Mouse (Mus musculus) 3T3-L1 (cell line): ENCODE data around the gene Rhoa.

ENCODE experiments used
- DNase-seq: peaks from one replicate; pipeline ENCODE4 v3.0.0-alpha.2; 2015; ENCODE audit warnings: low read depth, low spot score

Rhoa gene

GRCm38 (mm10) chr9:108340258-108341138 lies 34.6 kb downstream of the Rhoa start:
- peak; percentile 43 for DNase-seq

GRCm38 (mm10) chr9:108341139-108341475 lies 35.2 kb downstream of the Rhoa start:
- peak; percentile 32 for DNase-seq

GRCm38 (mm10) chr9:108341801-108342200 lies 35.9 kb downstream of the Rhoa start:
- peak; percentile 81 for DNase-seq

GRCm38 (mm10) chr9:108342301-108342831 lies 36.4 kb downstream of the Rhoa start:
- DNase-seq = peak; percentile 70

- DNase-seq = no peak
Observed at GRCm38 (mm10) chr9:108343331-108343730, 37.4 kb downstream of the Rhoa start.

- no peak for DNase-seq
Observed at GRCm38 (mm10) chr9:108343835-108344234, 37.9 kb downstream of the Rhoa start.

GRCm38 (mm10) chr9:108344471-108344870 lies 38.5 kb downstream of the Rhoa start:
- DNase-seq = no peak

- DNase-seq = no peak
Observed at GRCm38 (mm10) chr9:108347024-108347423, 41.1 kb downstream of the Rhoa start.

- peak; percentile 86 for DNase-seq
Observed at GRCm38 (mm10) chr9:108347540-108348289, 41.8 kb downstream of the Rhoa start, which contains the start of gene Usp4. Gene Usp4 (plus strand): TSS chr9:108347853.

GRCm38 (mm10) chr9:108348290-108348680 lies 42.4 kb downstream of the Rhoa start:
- DNase-seq = no peak

GRCm38 (mm10) chr9:108349727-108350126 lies 43.8 kb downstream of the Rhoa start:
- DNase-seq = no peak

GRCm38 (mm10) chr9:108378234-108378633 lies 72.3 kb downstream of the Rhoa start:
- DNase-seq = no peak

- DNase-seq = no peak
Observed at GRCm38 (mm10) chr9:108378736-108379135, 72.8 kb downstream of the Rhoa start.

- DNase-seq = no peak
Observed at GRCm38 (mm10) chr9:108379294-108379693, 73.4 kb downstream of the Rhoa start.

- DNase-seq = no peak
Observed at GRCm38 (mm10) chr9:108381382-108381781, 75.5 kb downstream of the Rhoa start.

- DNase-seq = no peak
Observed at GRCm38 (mm10) chr9:108385006-108385405, 79.1 kb downstream of the Rhoa start.

- DNase-seq = no peak
Observed at GRCm38 (mm10) chr9:108386816-108387215, 80.9 kb downstream of the Rhoa start.
